Mouse (Mus musculus): ENCODE measurements around the gene Nt5m. TPM values are rescaled to one million over a fixed set of nuclear protein-coding genes. Genes with fewer than 3 reads are reported as not detected.
A peak's percentile ranks its signal among the peaks of the same experiment; 100 is the strongest.

Gene Nt5m
- total and polyA plus RNA-seq, 2 experiments from 2014 or later = 85.4 to 89.1 TPM

GRCm38 (mm10) chr11:59900995-59901394 is 61.7 kb downstream of the Nt5m start:
- WGBS = 81% methylated on average over 1 of the region's 1 CpGs
- peaks cover 6% of the 10 kb centered on the region for H3K4me1 ChIP-seq (ENCODE audit: insufficient read depth, low read length)
- ATAC-seq (no peak), DNase-seq (ENCODE audit: low spot score) (no peak)
- H3K27ac ChIP-seq = peak overlapping the region; percentile 54; the same call in 1 of the 2 replicates
- no peak overlapping the region for H3K9ac ChIP-seq (replicated peaks; ENCODE audit: low read length)
- no peaks in the 10 kb centered on the region for H3K9me3 ChIP-seq (ENCODE audit: low read length)
- no peak overlapping the region for H3K4me3 ChIP-seq (ENCODE audit: low read length)
- no peak overlapping the region for H3K4me2 ChIP-seq (ENCODE audit: low read depth, low read length)
- no peaks in the 10 kb centered on the region for H3K27me3 ChIP-seq (ENCODE audit: insufficient read depth, low read length)
- no peaks in the 10 kb centered on the region for H3K36me3 ChIP-seq (ENCODE audit: insufficient read depth, low read length)
- no peak for TF ChIP-seq CTCF (IDR thresholded peaks at IDR 0.05; ENCODE audit: low read depth)

- TF ChIP-seq CTCF (IDR thresholded peaks at IDR 0.05; ENCODE audit: low read depth) = no peak
- DNase-seq (ENCODE audit: low spot score) (no peak), ATAC-seq (no peak)
- Histone ChIP-seq H3K9ac (replicated peaks; ENCODE audit: low read length) (no peak overlapping the region), H3K9me3 (ENCODE audit: low read length) (no peaks in the 10 kb centered on the region), H3K4me3 (ENCODE audit: low read length) (no peak overlapping the region), H3K36me3 (ENCODE audit: insufficient read depth, low read length) (no peaks in the 10 kb centered on the region), H3K27me3 (ENCODE audit: insufficient read depth, low read length) (no peaks in the 10 kb centered on the region), H3K4me1 (ENCODE audit: insufficient read depth, low read length) (peaks cover 6% of the 10 kb centered on the region), H3K4me2 (ENCODE audit: low read depth, low read length) (no peak overlapping the region), H3K27ac (no peak overlapping the region; the same call in 1 of the 2 replicates)
- 57% methylated on average over 8 of the region's 8 CpGs for WGBS
Observed at GRCm38 (mm10) chr11:59902045-59902726, 62.9 kb downstream of the Nt5m start.

GRCm38 (mm10) chr11:59906521-59907123 is 67.4 kb downstream of the Nt5m start:
- no peak overlapping the region for H3K27ac ChIP-seq
- no peaks in the 10 kb centered on the region for H3K4me1 ChIP-seq (ENCODE audit: insufficient read depth, low read length)
- no peak overlapping the region for H3K4me2 ChIP-seq (ENCODE audit: low read depth, low read length)
- H3K9me3 ChIP-seq (ENCODE audit: low read length) = no peaks in the 10 kb centered on the region
- no peak for TF ChIP-seq CTCF (IDR thresholded peaks at IDR 0.05; ENCODE audit: low read depth)
- DNase-seq (ENCODE audit: low spot score) (no peak), ATAC-seq (no peak)
- no peak overlapping the region for H3K4me3 ChIP-seq (ENCODE audit: low read length)
- no peaks in the 10 kb centered on the region for H3K36me3 ChIP-seq (ENCODE audit: insufficient read depth, low read length)
- H3K27me3 ChIP-seq (ENCODE audit: insufficient read depth, low read length) = no peaks in the 10 kb centered on the region
- no peak overlapping the region for H3K9ac ChIP-seq (replicated peaks; ENCODE audit: low read length)
- WGBS = 91% methylated on average over 6 of the region's 6 CpGs

GRCm38 (mm10) chr11:59908446-59908845 is 69.2 kb downstream of the Nt5m start:
- H3K36me3 ChIP-seq (ENCODE audit: insufficient read depth, low read length) = no peaks in the 10 kb centered on the region
- H3K9me3 ChIP-seq (ENCODE audit: low read length) = no peaks in the 10 kb centered on the region
- H3K27ac ChIP-seq = no peak overlapping the region
- no peak overlapping the region for H3K4me3 ChIP-seq (ENCODE audit: low read length)
- H3K27me3 ChIP-seq (ENCODE audit: insufficient read depth, low read length) = no peaks in the 10 kb centered on the region
- DNase-seq (ENCODE audit: low spot score) (no peak), ATAC-seq (no peak)
- H3K9ac ChIP-seq (replicated peaks; ENCODE audit: low read length) = no peak overlapping the region
- no peaks in the 10 kb centered on the region for H3K4me1 ChIP-seq (ENCODE audit: insufficient read depth, low read length)
- no peak overlapping the region for H3K4me2 ChIP-seq (ENCODE audit: low read depth, low read length)
- WGBS = 70% methylated on average over 3 of the region's 3 CpGs
- TF ChIP-seq CTCF (IDR thresholded peaks at IDR 0.05; ENCODE audit: low read depth) = no peak

- H3K27ac ChIP-seq = no peak overlapping the region
- H3K9me3 ChIP-seq (ENCODE audit: low read length) = no peaks in the 10 kb centered on the region
- H3K36me3 ChIP-seq (ENCODE audit: insufficient read depth, low read length) = no peaks in the 10 kb centered on the region
- DNase-seq (ENCODE audit: low spot score) (no peak), ATAC-seq (no peak)
- no peak for TF ChIP-seq CTCF (IDR thresholded peaks at IDR 0.05; ENCODE audit: low read depth)
- H3K9ac ChIP-seq (replicated peaks; ENCODE audit: low read length) = no peak overlapping the region
- no peak overlapping the region for H3K4me3 ChIP-seq (ENCODE audit: low read length)
- H3K4me1 ChIP-seq (ENCODE audit: insufficient read depth, low read length) = no peaks in the 10 kb centered on the region
- H3K27me3 ChIP-seq (ENCODE audit: insufficient read depth, low read length) = no peaks in the 10 kb centered on the region
- H3K4me2 ChIP-seq (ENCODE audit: low read depth, low read length) = no peak overlapping the region
Observed at GRCm38 (mm10) chr11:59910586-59910985, 71.3 kb downstream of the Nt5m start.

GRCm38 (mm10) chr11:59911523-59911922 is 72.3 kb downstream of the Nt5m start:
- TF ChIP-seq CTCF (IDR thresholded peaks at IDR 0.05; ENCODE audit: low read depth) = no peak
- DNase-seq (ENCODE audit: low spot score) (no peak), ATAC-seq (no peak)
- Histone ChIP-seq H3K36me3 (ENCODE audit: insufficient read depth, low read length) (no peaks in the 10 kb centered on the region), H3K4me1 (ENCODE audit: insufficient read depth, low read length) (no peaks in the 10 kb centered on the region), H3K9ac (replicated peaks; ENCODE audit: low read length) (no peak overlapping the region), H3K9me3 (ENCODE audit: low read length) (no peaks in the 10 kb centered on the region), H3K27ac (no peak overlapping the region), H3K4me2 (ENCODE audit: low read depth, low read length) (no peak overlapping the region), H3K27me3 (ENCODE audit: insufficient read depth, low read length) (no peaks in the 10 kb centered on the region), H3K4me3 (ENCODE audit: low read length) (no peak overlapping the region)
- WGBS = 79% methylated on average over 1 of the region's 1 CpGs

GRCm38 (mm10) chr11:59913702-59914101 is 74.5 kb downstream of the Nt5m start:
- Histone ChIP-seq H3K4me3 (ENCODE audit: low read length) (no peak overlapping the region), H3K4me1 (ENCODE audit: insufficient read depth, low read length) (no peaks in the 10 kb centered on the region), H3K9me3 (ENCODE audit: low read length) (no peaks in the 10 kb centered on the region), H3K9ac (replicated peaks; ENCODE audit: low read length) (no peak overlapping the region), H3K27ac (no peak overlapping the region), H3K36me3 (ENCODE audit: insufficient read depth, low read length) (no peaks in the 10 kb centered on the region), H3K4me2 (ENCODE audit: low read depth, low read length) (no peak overlapping the region), H3K27me3 (ENCODE audit: insufficient read depth, low read length) (no peaks in the 10 kb centered on the region)
- DNase-seq (ENCODE audit: low spot score) (no peak), ATAC-seq (no peak)
- WGBS = 86% methylated on average over 4 of the region's 4 CpGs
- TF ChIP-seq CTCF (IDR thresholded peaks at IDR 0.05; ENCODE audit: low read depth) = no peak
